Mouse (Mus musculus) left cerebral cortex, adult 6 months (tissue): Measurements from ENCODE around the gene Galnt15. TPM values are rescaled to one million over a fixed set of nuclear protein-coding genes. Genes with fewer than 3 reads are reported as not detected.

Experiments used
- long read RNA-seq, 2 experiments: library from polyadenylated mRNA; unstranded; transcript quantifications; one replicate each; pipeline ENCODE4 v2.0.0; 2019 to 2020
- polyA plus RNA-seq: library from polyadenylated mRNA; unstranded; fragments of <200 nt; fragmentation: Nextera tagmentation; gene quantifications from 2 replicates; pipeline ENCODE4 v1.2.3, GENCODE M21; 2021

The Galnt15 gene
- 0.22 and 0.25 TPM in 2 replicates for polyA plus RNA-seq
- long read RNA-seq, experiment 1, full-length matches to known transcripts, result 2 of 3 reads
- long read RNA-seq, experiment 1, partial matches to known transcripts, result 0 of 3 reads
- long read RNA-seq, experiment 1, other reads (novel, unspliced or antisense), result 1 of 3 reads
- long read RNA-seq, experiment 2, result 0 reads

DNA sequence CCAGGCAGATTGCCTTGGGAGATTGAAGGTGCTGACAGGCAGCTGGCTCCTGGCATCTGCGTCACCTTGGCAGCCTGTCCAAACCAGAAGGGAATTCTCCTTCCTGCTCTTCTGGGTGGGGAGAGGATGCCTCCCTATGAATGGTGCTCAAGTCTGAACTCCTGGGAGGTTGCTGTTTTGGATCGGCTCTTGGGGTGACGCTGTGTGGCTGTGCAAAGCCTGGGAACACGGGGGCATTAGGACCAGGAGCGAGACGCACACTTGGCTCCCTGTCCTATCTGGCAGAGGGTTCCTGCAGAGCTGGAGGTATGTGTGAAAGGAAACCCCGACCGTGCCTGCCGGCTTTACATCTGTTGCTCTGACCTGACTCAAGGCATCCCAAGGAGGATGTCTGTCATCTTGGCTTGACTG, at the start of gene Galnt15:
TSS of gene Galnt15 (plus strand) at position 309 of the 411 bp plus-strand sequence.

DNA sequence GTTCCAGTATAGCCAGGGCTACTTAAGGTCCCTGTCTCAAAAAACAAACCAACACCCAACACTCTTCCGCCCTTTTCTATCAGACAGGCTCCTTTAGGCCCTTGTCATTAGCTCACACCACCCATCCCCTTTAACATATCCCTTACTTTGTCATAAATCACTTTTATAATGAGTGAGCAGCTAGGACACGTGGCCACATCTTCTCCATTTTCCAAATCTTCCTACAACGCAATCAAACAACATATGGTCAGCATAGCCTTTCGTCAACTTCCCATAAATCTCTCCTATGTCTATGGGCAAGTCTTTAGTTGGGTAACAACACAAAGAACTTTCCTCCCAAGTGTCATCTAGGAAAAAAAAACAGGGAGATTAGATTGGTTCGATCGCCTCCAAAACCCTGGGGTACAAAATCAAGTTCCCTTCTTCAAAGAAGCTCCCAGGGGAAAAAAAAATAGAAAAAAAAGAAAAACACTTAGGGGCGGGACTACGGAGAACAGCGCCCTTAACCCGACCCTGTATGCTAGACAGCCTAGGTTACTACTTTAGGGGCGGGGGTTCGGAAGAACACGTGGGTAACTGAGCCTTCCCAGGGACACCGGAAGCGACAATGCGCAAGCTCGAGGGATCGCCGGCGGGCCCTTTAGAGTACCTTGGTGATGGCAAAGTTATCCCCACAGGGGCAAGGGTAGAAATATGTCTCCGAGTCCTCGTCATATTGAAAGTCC, 56.1 kb downstream of the Galnt15 start, which contains the start of gene Oxnad1:
TSS of gene Oxnad1 (plus strand) at position 614 of the 725 bp plus-strand sequence.

DNA sequence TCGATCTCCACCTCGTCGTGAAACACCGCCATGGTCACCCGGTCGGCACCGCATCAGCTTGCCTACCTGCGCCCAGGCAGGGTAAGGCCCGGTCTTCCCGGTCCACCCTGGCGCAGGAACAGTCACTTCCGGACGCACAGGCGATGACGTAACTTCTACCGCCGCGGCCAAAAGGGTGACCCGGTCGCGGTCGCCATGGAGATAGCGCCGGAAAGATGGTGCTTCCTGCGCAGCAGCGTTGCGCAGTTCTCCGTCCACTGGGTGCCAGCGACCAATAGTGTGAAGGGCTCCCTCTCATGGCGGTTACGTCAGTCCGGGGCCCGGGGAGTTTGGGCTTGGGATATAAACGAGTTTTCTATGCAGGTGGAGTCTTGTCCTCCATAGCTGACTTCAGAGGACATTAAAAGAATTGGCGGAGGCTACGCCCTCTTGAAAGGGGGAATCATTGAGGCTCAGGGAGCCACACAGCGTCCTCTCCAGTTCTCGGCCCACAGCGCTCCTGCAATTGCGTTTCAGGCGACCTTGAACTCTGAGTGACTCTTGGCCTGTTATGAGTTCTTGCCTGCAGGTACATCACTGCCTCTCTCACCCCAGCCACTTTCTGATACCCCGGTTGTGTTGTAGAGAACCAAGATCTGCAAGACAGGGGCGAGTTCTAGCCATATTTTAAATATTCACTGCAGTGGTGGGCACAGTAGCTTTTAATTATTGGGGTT, 56.9 kb downstream of the Galnt15 start, which contains the start of gene Dph3:
TSS of gene Dph3 (minus strand) at position 244 of the 716 bp plus-strand sequence.

Other genes with a start within 250 kb of the Galnt15 start
- 2.8 and 3.3 TPM in 2 replicates for gene Ankrd28, start 198.3 kb upstream of the Galnt15 start, polyA plus RNA-seq
- 5.6 and 9.0 TPM in 2 replicates for gene Oxnad1, start 56.4 kb downstream of the Galnt15 start, polyA plus RNA-seq
- gene Dph3, start 56.7 kb downstream of the Galnt15 start, polyA plus RNA-seq, result 72.6 and 82.6 TPM in 2 replicates
- gene Msmb, start 113.0 kb downstream of the Galnt15 start, polyA plus RNA-seq, result not detected in 2 replicates
- gene Ncoa4, start 130.9 kb downstream of the Galnt15 start, polyA plus RNA-seq, result 43.5 and 57.0 TPM in 2 replicates
- 189 and 222 TPM in 2 replicates for gene Timm23, start 172.9 kb downstream of the Galnt15 start, polyA plus RNA-seq
- gene Parg, start 173.0 kb downstream of the Galnt15 start, polyA plus RNA-seq, result 11.3 and 14.9 TPM in 2 replicates